Mouse (Mus musculus): ENCODE data around the gene Mtx2.

- TF ChIP-seq SIN3A (IDR thresholded peaks at IDR 0.05; ENCODE audit: low read length): no peak
- no peak for TF ChIP-seq POLR2A (IDR thresholded peaks at IDR 0.05; ENCODE audit: low read depth, low read length)
- no peak for TF ChIP-seq CTCF (conservative IDR thresholded peaks at IDR 0.05 in 1 of 2, IDR thresholded peaks at IDR 0.05 in 1 of 2; ENCODE audit: low read depth in 2 of 2, low read length in 2 of 2)
- TF ChIP-seq ELF1 (IDR thresholded peaks at IDR 0.05; ENCODE audit: low read depth, low read length): no peak
Measured at GRCm38 (mm10) chr2:74808431-74808830, 17.2 kb upstream of the Mtx2 start.
